Mouse (Mus musculus) liver, embryonic 14.5 days (tissue): ENCODE results near the gene Tbx5.

ENCODE experiments used
- CTCF ChIP-seq: IDR thresholded peaks from 2 replicates; pipeline ENCODE4 v1.5.1; 2016; ENCODE audit warnings: antibody characterized with exemption, low read depth, control low read depth
- EP300 ChIP-seq: IDR thresholded peaks from 2 replicates; pipeline ENCODE4 v1.6.1; 2016; ENCODE audit warnings: antibody characterized with exemption, low read depth

- TF ChIP-seq CTCF (no peak), EP300 (no peak)
Observed at GRCm38 (mm10) chr5:119795376-119795775, 37.1 kb upstream of the Tbx5 start.
